Mouse (Mus musculus) thymus, postnatal 14 days (tissue): ENCODE results near the gene Sp140.
"Not testable (repeated sequence)": the region's sequence is repeated elsewhere in the genome, so short reads cannot be mapped to it uniquely, and the experiment has no call there.

ENCODE experiments used
- DNase-seq: peaks from one replicate; pipeline ENCODE4 v3.0.0; 2021

The Sp140 gene

GRCm38 (mm10) chr1:85650524-85650923 lies 50.3 kb downstream of the Sp140 start:
- DNase-seq, result not testable (repeated sequence)

GRCm38 (mm10) chr1:85651770-85652275 lies 51.6 kb downstream of the Sp140 start:
- not testable (repeated sequence) for DNase-seq

- DNase-seq, result not testable (repeated sequence)
Measured at GRCm38 (mm10) chr1:85657211-85657610, 57.0 kb downstream of the Sp140 start.

GRCm38 (mm10) chr1:85664266-85664665 lies 64.1 kb downstream of the Sp140 start:
- DNase-seq, result no peak

GRCm38 (mm10) chr1:85680226-85680625 lies 80.0 kb downstream of the Sp140 start:
- peak; percentile 51 for DNase-seq

GRCm38 (mm10) chr1:85686666-85687065 lies 86.5 kb downstream of the Sp140 start:
- DNase-seq, result peak; percentile 28

- DNase-seq, result peak; percentile 79
Measured at GRCm38 (mm10) chr1:85687346-85687745, 87.2 kb downstream of the Sp140 start.

GRCm38 (mm10) chr1:85690544-85690943 lies 90.4 kb downstream of the Sp140 start:
- no peak for DNase-seq

- DNase-seq, result no peak
Measured at GRCm38 (mm10) chr1:85692281-85692680, 92.1 kb downstream of the Sp140 start.

- no peak for DNase-seq
Measured at GRCm38 (mm10) chr1:85693280-85693679, 93.1 kb downstream of the Sp140 start.
